Mouse (Mus musculus): ENCODE results near the gene Vsig2. TPM values are rescaled to one million over a fixed set of nuclear protein-coding genes. Genes with fewer than 3 reads are reported as not detected.

Gene Vsig2
- polyA plus RNA-seq, 1 experiment = not detected

DNA sequence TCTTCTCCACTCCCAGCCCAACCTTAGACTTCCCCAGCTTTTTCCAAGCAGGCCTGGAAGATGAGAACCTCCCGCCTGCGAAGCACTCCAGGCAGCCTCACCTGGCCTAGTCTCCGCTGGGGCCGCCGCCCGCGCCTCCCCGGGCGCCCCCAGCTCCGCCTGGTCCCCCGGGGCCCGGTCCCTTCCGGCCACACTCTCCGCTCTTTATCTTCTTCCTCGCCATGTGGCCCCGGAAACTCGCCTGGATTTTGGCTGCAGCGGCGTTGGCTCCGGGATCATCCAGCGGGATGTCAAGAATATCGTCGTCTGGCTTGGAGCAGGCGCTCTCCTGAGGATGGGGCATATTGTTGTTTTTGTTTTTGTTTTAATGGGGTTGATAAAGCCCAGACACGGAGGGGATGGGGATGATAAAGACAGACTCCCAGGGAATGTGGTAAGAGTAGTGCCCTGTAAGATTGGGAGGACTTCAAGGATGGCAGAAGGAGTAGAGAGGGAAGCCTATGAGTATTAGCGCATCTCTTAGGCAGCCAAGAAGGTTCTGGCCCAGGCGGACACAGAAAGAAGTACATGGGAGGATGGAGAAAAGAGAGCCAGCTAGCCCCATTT lies 6.9 kb downstream of the Vsig2 start:
- no peak for TF ChIP-seq GATA1 (IDR thresholded peaks at IDR 0.05; ENCODE audit: low read length)

DNA sequence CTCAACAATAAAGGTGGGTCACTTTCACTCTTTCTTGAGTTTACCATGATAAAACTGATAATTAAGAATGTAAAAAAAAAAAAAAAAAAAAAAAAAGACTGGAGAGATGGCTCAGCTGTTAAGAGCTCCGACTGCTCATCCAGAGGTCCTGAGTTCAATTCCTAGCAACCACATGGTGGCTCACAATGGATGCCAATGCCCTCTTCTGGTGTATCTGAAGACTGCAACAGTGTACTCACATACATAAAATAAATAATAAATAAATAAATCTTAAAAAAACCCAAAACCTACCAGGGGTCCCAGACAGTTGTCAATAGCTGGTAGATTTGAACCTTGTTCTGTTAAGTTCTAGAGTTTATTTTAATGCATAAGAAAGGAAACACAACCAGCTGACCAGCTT lies 7.8 kb downstream of the Vsig2 start:
- TF ChIP-seq GATA1 (IDR thresholded peaks at IDR 0.05; ENCODE audit: low read length) = no peak

DNA sequence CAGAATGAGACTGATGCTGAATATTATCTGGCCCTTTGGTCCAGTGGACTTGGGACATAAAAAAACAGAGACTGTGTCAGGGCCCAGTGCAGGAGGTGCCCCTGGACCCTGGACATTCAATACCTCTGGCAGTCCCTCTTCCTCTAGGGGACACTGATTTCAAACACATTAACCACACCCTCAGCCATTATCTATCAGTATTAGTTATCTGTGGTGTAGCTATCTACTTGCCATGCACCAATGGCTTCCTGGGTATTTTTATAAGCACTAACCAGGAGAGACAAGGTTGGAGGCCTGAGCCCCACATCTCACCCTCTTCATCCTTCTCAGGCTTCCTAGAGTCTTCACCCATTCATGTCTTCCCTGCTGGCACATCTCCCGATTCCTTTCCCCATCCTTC lies 11.4 kb downstream of the Vsig2 start:
- TF ChIP-seq GATA1 (IDR thresholded peaks at IDR 0.05; ENCODE audit: low read length) = peak; percentile 42

DNA sequence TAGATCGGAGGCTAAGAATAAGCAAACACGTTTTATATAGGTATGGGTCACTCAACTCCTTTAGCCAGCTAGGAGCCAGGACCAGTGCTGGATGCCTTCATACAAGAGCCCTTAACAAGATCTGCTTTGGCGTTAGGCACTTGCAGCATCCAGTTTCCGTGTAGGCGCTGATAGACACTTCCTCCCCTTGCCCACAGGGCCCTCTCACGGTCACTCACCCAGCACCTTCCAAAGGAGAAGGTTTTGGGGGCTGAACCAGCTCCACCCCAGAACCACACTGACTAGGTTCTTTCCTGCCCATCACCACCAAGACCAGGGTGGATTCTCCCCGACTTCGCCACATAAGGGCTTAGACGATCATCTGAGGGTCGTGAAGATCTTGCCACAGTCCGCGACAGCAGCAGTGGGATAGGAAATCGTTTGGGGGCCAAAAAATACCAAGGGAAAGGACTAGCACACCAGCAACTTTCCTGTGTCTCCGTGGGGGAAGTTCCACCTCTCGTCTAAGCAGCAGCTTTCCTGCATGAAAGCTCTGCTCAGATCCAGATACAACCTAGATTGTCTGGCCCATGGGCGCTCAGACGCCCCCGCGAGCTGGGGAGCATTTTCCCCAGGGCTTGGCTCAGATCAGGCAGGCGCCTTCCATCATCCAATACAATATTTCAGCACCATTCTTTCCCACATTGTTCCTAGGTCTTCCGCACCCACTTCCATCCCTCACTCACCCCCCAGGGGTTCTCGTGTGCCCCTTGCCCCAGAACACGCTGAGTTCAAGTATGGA lies 12.9 kb downstream of the Vsig2 start:
- TF ChIP-seq GATA1 (IDR thresholded peaks at IDR 0.05; ENCODE audit: low read length) = no peak

DNA sequence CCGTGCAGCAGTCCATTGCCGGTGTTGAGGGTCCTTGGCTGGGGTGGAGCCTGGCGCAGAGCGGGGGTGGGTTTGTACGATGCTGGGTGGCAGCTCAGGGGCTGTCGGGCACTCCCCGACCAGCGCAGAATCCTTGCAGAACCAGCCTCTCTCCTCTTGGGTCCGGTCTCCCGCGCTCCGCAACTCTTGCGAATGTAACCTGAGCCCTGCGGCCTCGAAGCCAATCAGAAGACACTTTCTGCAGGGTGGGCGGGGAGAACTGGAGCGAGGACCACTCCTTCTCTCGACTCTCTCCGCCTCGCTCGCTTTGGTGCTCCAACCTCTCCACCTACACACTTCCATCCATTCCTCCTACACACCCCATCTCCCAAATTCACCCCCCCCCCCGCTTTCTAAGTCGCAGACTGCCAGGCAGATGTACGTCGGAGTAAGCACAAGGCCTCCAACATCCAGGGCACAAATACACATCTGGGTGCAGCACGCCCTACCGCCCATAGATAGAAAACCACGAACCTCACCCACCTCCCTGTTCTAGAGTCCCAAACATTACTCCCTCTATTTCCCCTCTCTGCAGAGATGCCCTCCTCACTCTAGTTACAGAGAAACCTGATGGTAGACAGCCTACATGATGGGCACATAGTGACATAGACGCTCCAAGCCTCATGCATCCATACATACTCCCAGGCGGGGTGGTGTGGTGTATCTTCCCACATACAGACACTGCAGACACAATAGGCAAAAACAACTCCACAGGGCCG lies 13.7 kb downstream of the Vsig2 start, which contains the start of gene Nrgn:
Nrgn (minus strand) TSS at position 369 of the 758 bp plus-strand sequence.
- TF ChIP-seq GATA1 (IDR thresholded peaks at IDR 0.05; ENCODE audit: low read length) = no peak

DNA sequence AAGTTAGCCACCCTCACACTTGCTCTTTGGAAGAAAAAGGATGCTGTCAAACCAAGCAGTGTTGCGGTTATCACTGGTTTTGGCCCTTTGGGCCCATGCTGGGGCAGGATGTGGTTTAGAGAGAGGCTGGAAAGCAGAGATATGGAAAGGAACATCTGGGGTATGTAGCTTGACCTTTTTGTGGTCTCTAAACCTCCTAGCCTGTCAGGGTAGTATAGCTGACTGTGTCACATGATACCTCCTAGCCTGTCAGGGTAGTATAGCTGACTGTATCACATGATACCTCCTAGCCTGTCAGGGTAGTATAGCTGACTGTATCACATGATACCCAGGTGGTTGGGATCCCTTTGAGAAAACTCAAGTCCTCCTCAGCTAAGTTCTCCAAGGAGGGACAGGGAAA lies 15.2 kb downstream of the Vsig2 start:
- peak; percentile 70 for TF ChIP-seq GATA1 (IDR thresholded peaks at IDR 0.05; ENCODE audit: low read length)

DNA sequence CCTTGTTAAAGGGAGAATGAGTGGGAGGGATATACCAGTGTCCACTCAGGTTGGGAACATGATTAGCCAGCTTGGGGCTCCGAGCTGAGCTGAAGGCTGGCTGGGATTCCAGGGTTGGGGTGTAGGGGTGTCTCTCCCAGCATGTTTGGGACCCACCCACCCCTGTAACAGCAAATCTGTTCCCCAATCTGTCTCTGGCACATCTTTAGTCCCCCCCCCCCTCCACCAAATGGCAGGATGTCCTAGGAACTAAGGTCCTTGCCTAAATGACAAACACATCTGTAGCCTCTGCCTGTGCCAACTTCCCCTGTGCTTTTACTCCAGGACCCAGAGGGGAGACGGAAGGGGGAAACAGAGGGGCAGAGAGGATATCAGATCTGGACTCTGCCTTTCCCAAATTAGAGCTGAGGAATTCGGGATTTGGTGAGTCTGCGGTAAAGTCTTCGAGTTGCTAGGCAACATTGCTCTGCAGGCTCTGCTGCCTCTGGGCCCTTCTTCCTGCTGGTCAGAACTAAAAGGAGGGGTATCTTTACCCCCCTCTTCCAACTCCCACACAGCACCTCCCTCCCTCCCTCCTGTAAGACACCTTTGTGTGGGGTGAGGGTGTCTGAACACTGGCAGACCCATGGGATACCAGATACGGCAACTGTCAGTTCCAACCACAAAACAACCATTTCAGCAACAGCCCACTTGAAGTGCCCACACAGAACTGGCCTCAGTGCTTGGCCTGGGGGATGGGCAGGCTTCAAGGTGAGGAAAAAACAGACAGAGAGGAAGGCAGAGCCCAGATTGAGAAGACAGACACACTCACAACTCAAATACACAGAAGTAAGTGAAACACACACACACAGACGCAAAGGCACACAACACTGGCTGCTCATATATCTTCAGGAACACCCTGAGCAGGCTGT lies 16.0 kb downstream of the Vsig2 start, which contains the start of gene Siae:
Siae (plus strand) TSS at position 861 of the 911 bp plus-strand sequence.
- no peak for TF ChIP-seq GATA1 (IDR thresholded peaks at IDR 0.05; ENCODE audit: low read length)

DNA sequence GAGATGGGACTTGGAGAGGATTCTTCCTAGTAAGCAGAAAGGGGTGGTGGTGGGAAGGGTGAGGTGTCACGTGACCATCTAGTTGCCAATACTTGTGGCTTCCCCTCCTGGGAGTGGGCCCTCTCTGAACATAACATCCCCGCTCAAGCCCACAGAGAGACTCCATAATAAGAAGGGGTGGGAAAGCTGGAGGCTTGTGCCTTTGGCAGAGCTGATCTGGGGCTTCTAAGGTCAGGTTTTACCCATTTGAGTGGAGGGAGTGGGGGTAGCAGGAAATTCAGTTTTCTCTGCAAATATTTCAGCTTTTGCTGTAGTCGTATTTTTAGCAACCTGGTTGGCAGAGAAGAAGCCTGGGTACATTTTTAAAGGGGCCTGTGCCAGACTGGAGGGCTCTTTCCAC lies 17.3 kb downstream of the Vsig2 start:
- no peak for TF ChIP-seq GATA1 (IDR thresholded peaks at IDR 0.05; ENCODE audit: low read length)

DNA sequence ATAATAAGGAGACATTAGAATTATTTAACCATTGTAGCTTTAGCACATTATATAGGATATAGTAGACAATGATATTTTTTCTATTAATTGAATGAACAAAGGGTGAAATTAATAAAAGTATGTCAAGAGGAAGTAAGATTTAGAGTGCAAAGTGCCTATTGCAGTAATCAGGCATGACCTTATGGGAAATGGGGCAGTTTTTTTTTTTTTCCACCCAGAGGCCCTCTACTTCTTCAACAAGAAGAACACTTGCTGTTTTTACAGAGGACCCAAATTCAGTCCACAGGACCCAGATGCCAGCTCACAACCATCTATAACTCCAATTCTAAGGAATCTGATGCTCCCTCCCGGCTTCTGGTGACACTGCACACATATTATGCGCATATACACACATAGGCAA lies 21.6 kb downstream of the Vsig2 start:
- no peak for TF ChIP-seq GATA1 (IDR thresholded peaks at IDR 0.05; ENCODE audit: low read length)

DNA sequence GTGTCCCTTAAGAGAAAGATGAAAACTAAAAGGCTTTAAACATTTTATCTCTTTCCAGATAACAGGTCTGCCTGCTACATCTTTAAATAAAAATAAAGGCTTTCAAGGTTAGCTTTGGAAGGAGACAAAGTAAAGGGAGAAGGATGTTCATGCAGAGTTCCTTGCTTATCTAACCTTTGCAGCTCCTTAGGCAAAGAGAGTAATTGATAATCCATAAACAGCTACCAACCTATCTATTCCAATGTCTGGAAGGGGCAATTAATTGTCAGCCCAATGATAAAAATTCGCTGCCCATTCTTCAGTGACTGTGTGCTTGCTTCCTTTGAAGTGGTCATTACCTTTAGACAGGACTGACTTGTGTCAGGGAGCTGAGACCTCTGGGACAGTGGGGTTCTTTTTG lies 24.8 kb downstream of the Vsig2 start:
- peak; percentile 84 for TF ChIP-seq GATA1 (IDR thresholded peaks at IDR 0.05; ENCODE audit: low read length)

DNA sequence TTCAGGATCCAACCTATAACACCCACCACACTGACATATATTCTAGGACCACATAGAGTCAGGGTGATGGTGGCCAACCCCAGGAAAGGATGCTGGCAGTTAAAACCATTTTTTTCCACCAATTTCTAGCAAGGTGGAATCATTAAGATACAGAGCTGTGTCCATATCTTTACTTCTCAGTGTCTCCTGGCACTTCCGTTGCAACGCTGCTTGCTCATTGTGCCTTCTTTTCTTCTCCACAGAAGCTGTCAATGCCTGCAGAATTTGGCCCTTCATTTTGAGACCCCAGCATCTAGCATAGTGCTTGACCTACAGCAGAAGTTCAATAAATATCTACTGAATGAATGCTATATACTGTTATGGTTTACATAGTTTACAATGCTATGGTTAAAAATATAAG lies 28.0 kb downstream of the Vsig2 start:
- TF ChIP-seq GATA1 (IDR thresholded peaks at IDR 0.05; ENCODE audit: low read length) = no peak

DNA sequence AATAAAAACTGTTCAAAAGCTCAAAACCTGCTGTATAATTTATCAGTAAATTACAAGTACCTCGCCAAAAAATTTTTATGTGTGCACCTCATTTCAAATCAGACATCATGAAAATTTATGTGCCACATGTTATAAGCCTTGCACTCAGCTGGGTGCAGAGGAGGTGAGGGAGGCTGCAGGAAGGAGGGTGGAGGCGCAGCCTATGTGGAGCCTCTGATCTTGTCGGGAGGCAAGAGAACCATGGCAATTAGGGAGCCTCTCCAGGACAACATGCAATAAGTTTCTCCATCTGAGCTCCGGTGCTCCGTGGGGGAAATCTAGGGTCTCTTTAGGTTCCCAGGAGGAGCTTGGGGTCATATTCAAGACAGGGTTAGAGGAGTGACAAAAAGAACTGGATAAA lies 28.4 kb downstream of the Vsig2 start:
- no peak for TF ChIP-seq GATA1 (IDR thresholded peaks at IDR 0.05; ENCODE audit: low read length)

DNA sequence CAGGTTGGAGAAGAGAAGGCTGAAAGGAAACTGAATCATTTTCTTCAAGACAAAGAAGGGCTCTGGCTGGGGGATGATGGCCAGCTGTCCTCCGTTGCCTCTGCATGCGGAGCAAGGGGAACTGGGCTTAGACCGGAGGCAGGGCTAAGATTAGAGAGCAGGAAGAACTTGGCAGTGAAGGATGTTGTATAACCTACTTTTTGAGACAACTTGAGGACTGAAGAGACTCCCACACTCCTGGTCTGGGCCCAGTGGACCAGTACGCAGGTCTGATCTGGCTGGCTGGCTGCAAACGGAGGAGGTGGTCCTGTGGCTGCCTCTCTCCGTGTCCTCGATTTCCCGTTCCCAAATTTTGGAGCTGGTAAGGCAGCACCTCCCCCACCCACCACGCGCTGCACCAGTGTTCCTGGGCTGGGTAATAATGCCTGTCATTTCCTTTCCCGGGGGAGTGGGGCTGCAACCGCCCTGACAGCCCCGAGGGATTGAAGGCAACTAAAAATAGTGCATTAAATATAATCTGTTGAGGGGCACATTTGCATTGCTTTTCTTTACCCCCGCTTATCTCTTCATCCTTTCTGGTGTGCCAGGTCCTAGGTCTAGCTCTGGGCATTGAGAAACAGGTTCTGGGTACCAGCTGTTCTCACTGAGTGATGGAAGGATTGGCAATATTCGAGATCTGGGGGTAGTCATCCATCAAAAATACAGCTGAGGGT lies 29.0 kb downstream of the Vsig2 start:
- no peak for TF ChIP-seq GATA1 (IDR thresholded peaks at IDR 0.05; ENCODE audit: low read length)

DNA sequence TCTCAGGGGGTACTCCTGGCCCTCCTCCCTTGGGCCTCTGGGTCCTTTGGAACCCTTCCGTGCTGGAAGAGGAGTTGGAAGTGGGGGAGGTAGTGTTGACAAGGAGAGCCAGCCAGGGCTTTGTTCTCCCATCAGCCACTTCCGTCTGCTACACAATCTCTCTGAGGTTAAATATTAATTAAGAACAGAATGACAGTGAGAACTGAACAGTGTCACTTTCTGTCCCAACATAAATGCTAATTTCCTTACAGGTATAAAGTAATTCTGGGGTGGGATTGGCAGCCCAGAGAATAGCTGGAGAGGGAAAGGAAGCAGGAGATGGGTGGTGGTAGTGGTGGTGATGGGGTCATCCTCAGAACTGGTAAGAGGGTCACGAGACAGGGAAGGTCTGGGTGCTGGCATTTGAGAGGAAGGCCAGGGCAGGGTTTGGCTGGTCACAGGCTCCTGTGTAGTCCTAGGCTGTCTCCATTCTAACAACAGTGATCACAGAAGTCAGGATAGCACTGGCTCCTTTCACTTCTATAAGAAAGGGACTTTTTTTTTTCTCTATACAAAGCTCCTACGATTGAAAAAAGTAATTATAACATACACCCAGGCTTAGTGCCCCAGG lies 29.7 kb downstream of the Vsig2 start:
- no peak for TF ChIP-seq GATA1 (IDR thresholded peaks at IDR 0.05; ENCODE audit: low read length)

Measured in G1E-ER4 (cell line).